Mouse (Mus musculus) adrenal gland, postnatal 10 days (tissue): ENCODE results near the gene Maml2. TPM values are rescaled to one million over a fixed set of nuclear protein-coding genes. Genes with fewer than 3 reads are reported as not detected.

Experiments
- DNase-seq: peaks from one replicate; pipeline ENCODE4 v3.0.0; 2021; ENCODE audit warnings: mixed read lengths
- total RNA-seq, 2 experiments: library from RNA; stranded (reverse); gene quantifications; 2 replicates each; pipeline ENCODE4 v1.2.3; 2021

Maml2 gene
- total RNA-seq, 2 experiments from 2014 or later = 7.4 to 9.4 TPM

DNA sequence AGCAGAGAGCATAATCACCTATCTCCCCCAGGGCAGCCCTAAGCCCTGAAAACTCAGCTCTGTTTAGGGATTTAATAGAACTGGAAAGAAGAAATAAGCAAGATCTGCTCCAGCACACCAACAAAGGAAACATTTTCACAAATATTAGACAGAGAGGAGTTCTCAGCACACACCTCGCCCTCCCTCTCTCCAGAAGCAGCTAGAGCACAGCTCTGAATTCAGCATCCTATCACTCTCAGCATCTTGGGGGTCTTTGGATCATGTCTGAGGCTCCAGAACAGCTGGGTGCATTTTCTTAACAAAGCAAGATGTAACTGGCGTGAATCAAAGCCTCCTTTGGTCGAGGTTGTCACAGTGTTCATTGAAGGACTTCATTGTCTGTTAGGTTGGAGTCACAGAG lies 12.5 kb downstream of the Maml2 start:
- no peak for DNase-seq

DNA sequence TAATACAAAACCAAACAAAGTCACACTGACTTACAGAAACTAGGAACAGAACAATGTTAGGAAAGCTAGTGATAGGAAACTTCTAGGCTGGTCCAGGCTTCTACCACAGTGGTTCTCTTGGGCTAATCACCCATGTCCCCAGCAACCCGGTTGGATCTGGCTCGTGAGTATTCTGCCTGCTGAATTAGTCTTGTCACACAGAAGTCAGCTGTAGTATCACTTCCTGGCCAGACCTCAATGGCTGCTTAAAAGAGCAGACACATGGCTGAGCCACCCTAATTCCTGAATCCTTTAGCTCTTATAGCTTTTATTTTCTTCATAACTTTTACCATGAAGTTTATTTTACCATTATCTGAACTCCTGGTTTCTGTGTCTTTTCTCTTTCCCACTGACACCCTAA lies 13.3 kb downstream of the Maml2 start:
- no peak for DNase-seq

DNA sequence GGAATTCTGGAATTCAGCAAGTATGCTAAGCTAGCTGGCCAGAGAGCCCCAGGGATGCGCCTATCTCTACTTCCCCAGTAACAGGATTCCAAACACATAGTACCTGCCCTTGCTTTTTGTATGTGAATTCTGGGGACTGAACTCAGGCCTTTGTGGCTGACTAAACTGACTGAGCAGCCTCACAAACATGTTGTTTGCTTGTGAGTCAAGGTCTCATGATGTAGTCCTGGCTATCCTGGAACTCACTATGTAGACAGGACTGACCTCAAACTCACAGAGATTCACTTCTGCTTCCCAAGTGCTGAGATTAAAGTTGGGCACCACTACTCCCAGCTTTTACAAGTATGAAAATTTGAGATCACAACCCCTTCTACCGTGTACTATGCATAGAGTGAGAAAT lies 16.2 kb downstream of the Maml2 start:
- DNase-seq = no peak

DNA sequence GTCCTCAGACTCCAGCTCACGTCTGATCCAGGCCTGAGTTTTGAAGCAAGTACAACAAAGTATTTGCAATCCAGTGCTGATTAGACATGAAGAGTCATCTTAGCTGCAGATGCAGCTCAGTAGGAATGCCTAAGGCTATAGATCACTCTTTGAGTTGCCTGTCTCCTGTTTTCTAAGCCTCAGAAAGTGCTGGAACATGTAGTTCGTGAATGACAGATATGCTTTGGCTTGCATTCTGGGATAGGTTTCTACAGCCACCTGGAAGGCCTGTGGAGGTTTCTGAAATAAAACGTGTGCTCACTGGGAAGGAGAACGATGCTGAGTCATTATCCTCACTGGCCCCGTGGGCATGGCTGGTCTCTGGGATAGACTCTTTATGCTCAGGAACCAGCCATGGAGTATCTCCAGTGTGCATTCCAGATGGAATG lies 16.8 kb downstream of the Maml2 start:
- DNase-seq = no peak

DNA sequence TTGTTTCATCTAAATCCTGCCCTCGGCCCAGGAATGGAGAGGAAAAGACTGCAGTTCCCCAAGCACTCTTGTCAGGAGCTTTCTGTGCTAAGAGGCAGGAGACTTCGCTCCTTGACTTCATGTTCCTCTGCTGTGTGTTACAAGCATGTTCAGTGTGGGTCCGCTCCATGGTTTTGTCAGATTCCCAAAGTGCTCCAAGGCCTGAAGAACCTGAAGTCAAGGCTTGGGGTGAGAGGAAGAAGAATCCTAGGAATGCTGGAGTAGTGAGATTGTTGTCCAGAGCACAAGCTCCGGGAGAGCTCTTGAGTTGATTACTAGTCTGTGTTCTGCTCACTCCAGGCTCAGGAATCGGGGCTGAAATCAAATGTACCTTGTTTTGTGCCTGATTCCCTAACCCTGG lies 17.6 kb downstream of the Maml2 start:
- DNase-seq = no peak

DNA sequence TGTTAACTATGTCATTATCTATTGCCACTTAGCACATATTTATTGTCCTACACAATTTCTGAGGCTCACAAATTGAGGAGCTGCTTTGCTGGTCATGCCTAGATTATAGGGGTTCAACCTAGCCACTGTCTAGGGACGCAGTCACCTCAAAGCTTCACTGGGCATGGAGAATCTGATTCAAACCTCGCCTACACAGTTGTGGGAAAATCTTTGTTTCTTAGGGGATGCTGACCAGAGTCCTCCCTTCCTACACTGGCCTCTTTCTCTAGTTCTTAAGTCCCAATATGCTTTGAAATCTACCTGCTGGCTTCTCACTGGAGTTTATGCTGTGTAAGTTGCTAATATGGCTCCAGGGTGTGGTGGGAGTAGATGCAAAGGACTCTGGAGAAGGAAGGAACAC lies 21.8 kb downstream of the Maml2 start:
- DNase-seq = no peak

DNA sequence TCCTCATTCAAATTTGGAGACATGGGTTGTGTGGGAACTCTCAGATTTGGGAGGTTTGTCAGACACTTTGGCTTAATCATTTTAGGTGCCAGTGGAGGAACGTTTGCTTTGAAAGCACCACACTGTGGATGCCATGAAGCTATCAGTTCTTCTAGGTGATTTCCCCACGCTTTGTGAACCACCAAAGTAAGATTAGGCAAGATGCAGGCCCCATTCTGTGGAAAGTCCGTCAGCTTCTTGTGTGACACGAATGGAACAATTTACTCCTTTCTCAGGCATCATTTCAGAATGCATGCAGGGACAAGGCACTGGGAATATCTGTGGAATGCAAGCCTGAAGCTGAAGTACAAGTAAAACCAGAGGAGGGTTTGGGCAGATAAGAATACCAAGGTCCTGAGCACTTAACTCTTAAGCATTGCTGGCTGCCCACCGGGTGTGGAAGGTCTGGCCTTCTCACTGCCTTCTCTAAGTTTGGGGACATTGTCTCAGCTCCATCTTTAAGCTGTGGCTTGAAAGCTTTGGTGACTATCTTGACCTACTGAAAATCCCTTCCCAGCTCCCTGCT lies 23.1 kb downstream of the Maml2 start:
- DNase-seq = no peak

DNA sequence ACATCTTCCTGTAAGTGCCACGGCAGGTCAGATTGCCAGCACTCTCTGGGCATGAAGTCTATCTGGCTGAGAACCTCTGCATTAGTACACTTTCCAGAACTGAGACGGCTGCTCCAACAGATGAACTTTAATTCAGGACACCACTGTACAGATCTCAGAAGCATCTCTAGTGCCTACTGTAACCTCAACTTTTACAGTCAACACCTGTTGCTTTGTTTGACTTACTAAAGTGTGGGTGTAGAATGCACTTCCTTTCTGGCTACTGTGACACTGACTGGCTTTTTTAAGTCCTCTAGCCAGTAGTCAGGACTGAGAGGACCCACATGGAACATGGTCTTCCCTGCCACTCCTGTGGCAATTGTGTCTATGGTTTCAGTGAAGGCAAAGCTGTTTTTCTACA lies 25.3 kb downstream of the Maml2 start:
- DNase-seq = no peak

DNA sequence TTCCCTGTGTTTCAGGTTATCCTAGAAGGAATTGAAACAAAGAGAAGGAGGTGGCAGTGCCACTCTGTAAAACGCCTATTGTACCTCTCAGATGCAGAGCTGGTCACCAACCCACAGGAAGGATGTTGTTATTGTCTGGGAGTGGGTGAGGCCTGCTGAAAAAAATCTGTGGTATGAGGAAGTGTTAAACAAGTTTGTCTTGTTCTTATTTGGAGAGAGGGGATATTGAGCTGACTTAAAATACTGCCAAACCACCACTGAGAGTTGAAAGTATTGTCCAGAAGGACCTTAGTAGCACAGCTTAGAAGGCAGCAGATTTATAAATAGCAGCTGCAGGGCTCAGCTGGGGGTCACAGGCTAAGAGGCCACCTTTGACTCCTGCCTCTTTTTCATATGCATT lies 25.9 kb downstream of the Maml2 start:
- no peak for DNase-seq

DNA sequence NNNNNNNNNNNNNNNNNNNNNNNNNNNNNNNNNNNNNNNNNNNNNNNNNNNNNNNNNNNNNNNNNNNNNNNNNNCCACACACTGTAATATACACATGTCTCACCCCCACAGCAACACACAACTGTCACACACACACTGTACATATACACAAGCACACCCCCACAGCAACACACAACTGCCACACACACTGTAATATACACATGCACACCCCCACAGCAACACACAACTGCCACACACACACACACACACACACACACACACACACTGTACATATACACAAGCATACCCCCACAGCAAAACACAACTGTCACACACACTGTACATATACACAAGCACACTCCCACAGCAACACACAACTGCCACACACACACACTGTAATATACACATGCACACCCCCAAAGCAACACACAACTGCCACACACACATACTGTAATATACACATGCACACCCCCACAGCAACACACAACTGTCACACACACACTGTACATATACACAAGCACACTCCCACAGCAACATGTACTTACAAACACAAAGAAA lies 116.5 kb downstream of the Maml2 start:
- no peak for DNase-seq

DNA sequence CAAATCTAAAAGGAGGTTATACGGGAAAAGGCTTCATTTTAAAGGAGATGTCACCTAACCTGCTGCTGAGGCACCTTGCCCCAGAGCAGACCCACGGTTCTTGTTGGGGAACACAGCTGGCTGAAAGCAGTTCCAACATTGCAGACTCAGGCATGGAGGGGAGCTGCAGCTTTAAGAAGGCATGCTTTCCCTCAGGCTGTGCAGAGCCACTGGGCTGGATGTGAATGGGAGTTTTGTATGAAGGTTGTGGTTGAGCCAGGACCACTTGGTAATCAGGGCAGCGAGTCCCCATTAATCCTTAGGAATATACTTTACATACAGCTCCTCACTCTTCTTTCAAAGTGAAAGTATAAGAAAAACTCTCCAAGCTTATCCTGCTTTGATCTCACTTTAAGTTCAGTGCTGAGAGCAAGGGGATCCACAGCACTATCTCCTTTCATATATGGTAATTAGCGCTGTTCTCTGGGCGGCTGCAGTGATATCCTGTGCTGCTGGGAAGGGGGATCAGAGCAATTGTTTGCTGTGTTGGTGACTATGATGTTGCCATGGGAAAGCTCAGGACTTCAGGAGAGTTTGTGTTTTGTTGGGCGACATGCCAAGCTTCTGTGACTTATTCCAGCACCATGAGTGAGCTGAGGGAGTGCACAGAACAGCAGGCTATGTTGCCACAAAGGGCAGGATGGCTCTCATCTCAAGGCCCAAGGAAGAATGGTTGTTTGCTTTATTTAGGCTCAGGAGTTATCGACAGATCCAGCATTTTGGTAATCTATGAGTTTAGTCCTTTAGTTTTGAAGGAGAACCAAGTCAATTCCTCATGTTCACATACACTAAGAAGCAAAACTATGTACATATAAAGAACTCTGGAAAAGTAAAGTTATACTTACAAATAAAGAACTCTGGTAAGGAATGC lies 127.5 kb downstream of the Maml2 start:
- DNase-seq = peak; percentile 80

DNA sequence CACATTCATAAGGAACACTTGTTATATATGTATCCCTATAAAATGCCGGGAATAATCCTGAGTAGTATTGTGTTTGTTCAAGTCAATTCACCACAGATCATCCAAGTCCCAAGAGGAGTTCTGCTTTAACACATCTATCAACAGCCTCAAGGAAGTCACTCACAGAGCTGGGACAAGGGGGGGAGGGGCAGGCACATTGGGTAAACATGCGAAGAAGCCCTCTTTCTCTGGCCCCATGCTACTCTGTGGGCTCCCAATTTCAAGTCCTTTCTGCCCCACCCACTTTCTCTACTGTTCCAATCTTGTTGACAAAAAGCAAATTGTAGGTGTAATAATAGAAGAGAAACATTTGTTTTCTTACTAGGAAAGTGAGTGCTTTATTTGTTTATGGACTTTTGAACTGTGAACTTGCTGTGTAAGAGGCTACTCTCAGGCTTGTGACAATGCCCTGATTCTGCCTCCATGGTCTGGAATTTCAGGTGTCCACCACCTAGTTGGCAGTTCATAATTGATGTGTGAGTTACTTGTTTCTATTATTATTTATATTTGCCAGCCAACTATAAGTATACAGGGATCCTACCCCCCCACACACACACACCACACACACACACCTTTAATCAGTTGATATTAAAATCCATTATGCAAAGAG lies 131.8 kb downstream of the Maml2 start:
- no peak for DNase-seq

DNA sequence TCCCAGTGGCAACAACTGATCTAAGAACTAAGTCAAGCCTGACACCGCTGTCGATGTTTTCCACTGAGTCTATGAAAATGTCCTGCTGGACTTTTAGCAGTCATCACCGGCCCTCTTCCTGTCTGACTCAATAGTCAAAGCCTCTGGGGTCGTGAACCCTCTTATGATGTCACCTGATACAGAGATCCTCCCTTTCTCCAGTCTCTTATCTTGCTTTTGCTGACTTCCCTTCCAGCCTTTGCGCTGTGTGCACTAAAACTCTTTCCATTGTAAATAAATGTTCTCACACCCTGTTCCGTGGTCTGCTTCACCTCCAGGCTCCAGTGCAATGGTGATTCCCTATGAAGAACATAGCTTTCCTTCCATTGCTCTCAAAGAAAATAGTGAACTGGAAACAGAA lies 132.5 kb downstream of the Maml2 start:
- DNase-seq = no peak

DNA sequence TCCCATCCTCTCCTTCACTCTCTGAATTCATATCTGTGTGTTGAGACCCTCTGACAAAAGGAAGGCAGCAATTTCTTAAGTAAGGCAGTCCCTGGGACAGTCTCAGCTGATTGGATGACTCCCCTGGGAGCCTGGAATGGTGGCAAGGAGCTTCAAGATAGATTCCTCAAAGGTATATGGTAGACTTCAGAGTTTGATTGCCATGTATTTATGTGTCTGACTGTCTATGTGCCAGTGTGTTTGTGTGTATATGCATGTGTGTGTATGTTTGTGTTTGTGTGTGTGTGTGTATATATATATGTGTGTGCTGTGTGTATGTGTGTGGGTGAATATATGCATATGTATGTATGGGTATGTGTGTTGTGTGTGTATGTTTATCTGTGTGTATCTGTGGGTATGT lies 133.0 kb downstream of the Maml2 start:
- DNase-seq = no peak

DNA sequence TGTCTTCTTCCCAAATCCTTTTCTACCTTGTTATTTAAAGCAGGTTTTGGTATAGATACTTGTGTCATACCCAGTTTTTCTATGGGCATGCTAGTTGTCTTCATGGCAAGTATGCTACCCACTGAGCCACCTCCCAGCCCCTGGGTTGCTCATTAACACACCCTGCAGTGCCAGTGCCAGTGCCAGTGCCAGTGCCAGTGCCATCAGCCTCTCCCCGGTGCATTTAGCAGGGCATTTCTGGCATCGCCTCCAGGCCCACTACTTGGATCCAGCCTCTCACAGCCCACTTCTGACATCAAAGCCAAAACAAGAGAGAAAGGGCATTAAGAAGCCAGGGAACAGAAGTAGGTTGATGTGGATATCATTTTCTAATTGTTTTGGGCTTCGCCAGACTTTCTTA lies 133.9 kb downstream of the Maml2 start:
- no peak for DNase-seq

DNA sequence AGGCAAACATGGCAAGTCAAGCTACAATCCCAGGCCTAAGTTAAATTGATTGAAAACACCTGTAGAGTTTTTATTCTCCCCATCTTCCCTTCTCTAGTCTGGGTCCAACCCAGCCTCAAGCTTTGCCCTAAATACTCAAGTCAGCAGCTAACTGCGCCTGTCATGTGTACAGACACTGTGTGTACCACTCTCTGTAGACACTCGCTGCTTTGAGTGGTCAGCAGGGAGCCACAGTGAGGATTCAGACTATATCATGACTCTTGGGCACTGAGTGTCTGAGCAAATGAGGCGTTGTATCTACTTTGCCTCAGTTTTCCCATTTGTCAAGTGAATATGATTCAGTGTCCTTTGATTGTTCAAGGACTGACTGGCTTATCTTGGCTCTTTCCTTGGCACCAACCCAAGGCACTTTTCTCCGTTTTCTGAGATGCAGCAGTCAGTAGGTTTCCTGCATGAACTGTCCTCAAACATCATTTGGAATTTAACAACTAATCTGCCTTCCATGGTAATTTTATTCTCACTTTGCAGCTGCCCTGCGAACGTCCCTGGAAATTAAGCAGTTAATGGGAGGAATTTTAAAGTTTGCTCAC lies 135.8 kb downstream of the Maml2 start:
- DNase-seq = peak; percentile 71

DNA sequence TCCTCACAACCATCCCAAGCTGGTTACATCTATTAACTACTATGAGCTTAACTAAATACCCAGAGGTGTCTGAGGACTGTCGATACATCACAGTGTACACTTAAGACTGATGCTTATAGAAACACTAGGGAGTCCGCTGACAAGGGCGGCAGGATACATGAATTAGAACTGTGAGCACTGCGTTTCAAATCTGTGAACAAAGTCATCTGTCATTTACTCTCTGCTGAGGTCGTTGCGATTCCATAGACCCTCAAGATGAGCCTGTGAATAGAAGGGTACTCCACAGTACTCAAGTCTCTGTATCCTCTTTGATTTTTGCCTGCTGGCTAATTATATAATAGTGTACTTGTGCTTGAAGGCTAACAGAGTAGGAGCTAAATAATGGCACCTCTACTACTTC lies 143.2 kb downstream of the Maml2 start:
- DNase-seq = no peak

DNA sequence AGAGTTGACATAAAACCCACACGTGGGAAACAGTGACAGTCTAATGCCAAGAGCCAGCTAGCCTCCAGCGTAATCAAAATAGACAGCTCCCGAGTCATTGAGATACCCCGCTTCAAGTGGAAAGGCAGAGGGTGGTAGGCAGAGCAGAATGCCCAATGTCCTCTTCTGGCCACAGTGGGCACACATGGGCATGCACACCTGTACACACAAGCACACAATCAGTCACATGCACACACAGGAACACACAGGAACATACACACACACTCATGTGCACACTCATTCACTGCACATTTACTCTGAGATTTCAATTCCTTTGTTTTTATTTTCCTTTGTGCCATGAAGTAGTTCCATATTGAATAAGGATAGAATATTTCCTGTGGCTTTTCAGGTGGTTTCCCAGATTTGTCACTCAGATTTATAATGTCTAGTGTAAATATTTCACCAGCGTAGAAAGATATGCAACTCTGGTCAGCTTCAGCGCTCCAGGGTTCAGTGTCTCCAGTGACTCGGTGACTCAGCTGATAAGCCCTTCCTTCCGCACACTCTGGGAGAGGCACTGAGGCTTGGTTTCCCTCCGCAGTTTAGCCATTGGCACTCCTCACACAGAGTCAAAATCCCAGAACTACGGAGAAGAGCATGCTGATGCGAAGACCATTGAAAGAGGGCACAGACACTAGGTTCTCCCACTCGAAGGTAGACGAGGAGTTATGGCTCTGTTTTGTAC lies 144.4 kb downstream of the Maml2 start:
- peak; percentile 39 for DNase-seq

DNA sequence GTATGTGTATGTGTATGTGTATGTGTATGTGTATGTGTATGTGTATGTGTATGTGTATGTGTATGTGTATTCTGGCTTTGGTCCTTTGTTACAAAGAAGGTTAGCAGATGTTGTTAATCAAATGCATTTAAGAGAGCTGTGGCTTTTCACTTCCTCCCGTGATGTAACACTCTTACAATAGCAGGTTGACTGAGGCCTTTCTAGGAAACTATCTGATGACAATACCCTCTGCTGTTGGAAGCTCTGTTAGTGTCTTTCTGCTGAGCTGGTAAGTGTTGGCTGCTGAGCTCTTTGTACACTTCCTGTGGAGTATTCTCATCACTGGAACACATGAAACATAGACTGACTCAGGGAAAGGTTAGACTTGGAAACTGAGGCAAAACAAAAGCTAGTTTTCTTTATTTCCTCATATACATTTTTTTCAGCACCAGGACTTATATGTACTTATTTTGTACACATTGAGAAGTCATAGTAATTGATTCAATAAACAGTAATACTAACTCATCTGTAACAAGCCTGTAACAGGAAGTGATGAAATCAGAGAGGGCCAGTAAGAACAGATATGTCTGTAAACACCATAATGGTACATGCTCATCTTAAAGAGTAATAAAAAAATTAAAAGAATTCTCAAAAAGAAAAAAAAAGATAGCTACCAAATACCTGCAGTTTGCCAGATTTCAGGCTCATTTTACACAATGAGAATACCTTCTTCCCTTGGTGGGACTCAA lies 145.9 kb downstream of the Maml2 start:
- DNase-seq = no peak

DNA sequence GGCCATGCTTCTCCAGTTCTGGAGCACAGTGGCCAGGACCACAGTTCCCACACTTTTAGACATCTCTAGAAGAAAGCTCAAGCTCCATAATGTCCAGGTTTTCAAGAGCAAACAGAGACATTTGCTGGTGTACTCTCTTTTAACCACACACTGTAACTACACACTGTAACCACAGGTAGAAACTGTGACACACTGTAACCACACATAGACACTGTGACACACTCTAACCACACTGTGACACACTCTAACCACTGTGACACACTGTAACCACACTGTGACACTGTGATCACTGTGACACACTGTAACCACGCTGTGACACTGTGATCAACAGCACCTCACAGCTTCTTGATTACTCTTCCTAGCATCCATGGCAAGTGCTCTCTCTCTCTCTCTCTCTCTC lies 148.5 kb downstream of the Maml2 start:
- no peak for DNase-seq

DNA sequence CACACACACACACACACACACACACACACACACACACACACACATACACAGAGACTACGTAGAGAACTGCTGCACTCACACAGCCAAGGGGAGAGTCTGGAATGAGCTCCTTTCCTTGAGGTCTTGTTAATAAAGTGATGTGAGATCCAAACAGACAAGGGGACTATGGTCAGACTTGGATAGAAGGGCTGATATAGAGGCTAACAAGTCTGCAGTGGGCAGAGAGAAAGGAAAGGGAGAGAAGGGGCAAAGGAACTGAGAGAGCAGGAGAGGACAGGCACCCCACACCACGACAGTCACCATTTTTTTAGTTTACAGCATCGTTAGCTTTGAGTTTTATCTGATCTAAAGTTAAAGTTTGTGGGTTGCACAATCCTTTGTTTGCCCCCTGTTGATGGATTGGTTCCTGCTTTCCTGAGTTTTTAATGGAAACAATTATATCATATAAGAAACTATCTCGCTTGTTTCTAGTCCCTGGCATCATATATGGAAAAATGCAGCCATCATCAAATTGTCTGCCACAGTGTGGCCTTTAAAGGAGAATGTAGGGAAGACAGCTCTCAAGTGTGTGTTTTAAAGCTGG lies 149.0 kb downstream of the Maml2 start, which contains the start of gene Gm17571:
Gene Gm17571 (minus strand): TSS at position 51 of the 583 bp plus-strand sequence.
- DNase-seq = no peak
